Mouse (Mus musculus) kidney, adult 9 months (tissue): ENCODE data around the gene Card10.

Experiments
- DNase-seq: peaks from one replicate; pipeline ENCODE4 v3.0.0; 2022

Gene Card10

DNA sequence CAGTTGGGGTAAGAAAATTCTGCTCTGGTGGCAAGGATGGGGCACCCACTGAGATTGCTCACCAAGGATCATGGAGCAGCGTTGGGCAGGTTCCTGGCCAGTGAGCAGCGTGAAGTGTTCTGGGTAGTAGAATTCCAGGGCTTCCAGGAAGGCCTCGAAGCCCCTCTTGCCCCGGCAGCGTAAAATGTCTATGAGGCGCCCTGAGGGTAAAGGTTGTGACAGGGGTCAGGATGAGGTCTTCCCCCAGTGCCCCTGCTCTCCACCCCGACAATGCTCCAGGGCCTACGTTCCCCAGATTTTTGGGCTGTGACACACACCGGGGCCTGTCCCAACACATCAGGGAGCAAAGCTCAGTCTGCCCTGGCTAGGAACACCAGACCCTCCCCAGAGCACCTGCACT lies 1.3 kb downstream of the Card10 start:
- no peak for DNase-seq

DNA sequence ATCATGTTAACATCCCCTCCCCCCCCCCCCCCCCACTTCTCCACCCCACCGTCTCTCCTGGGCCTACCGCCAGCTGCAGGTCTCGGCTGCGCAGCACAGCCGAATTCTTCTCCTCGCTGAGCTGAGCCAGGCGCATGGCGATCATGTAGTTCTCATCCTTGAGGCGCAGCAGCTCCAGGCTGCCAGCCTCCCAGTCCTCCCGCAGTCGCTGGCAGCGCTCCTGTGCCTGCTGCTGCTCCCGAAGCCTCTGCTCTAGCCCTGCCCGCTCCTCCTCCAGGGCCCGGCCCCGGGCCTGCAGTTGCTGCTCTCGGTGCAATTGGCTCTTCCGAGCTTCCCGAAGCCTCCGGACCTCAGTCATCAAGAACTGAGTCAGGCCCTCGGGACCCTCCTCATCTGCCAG lies 3.8 kb downstream of the Card10 start:
- no peak for DNase-seq

DNA sequence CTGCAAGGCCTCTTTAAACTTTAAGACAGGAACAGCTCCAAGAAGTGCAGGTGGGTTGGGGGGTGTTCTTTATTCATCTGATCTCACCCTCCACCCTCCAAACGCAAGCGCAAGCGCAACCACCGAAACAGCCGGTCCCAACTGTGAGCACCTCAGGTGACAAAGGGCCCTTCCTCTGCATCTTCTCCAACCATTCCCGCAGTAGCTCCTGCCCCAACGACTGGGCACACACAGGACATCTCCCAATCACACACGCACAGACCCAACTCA lies 5.8 kb downstream of the Card10 start:
- DNase-seq: no peak

DNA sequence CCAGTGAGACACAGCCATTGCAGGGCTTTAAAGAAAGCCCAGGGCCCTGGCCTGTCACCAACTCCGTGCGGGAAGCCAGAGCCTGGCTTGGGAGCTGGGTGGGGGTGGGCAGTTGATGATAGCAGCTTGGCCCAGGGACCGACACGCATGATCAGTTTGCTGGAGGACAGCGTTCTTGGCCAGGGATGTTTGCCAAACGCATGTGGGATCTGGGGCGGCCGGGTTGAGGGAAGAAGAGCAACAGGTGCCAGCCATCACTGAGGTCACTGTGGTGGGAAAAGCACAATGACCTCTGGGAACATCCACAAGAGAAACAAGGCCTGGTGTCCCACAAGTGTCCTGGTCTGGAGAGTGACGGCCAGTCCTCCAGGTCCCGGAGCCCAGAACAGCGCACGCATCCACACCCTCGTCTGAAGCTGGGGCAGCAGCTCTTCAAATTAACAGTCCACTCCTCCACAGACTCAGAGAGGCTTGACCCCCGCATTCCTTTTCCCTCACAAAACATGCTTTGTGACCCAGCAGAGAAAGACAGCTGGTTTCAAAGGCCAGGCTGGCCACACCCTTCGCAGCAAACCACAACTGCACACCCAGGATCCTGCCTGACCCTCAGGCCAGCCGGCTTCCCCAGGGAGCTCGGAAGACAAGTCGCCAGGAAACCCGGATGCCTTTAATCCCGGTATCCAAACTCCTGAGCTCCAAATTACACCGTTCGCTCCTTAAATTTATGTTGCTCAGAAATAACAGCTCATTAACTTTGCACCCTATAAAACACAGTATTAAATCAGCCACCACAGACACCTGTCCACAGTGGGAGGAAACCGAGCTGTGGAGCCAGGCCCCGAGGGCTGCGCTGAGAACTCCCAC lies 6.4 kb downstream of the Card10 start:
- DNase-seq: peak; percentile 81

DNA sequence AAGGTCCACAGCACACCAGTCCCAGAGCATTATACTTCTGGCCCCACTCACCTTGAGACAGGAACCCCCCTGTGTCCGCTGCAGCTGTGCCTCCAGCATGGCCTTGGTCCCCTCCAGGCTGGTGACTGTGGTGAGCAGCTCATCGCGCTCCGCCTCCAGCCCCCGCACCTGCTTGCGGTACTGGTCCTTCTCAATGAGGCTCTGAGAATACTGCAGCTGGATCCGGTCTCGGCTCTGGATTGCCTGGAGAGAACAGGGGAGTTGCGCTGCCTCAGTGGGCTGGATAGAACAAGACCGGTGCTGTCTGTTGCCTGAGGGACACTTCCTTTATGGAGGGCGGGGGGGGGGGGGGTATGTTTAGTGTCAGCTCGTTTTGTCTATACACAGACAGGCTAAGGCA lies 11.9 kb downstream of the Card10 start:
- no peak for DNase-seq

DNA sequence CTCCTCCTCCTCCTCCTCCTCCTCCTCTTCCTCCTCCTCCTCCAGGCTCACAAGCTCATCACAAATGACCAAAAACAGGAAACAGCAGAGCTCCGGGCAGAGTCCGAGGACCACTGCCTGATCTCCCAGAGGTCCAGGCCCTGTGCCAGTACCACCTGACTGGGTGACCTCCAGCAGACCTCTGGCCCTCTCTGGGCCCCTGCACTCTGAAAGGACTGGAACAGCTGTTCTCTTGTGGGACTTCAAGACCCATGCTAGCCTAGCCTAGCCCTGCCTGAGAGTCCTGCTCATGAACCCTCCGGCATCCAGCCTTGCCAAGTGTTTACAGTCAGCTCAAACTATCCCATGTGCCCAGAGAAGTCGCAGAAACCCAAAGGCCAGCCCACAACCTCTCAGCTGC lies 12.4 kb downstream of the Card10 start:
- DNase-seq: peak; percentile 97

DNA sequence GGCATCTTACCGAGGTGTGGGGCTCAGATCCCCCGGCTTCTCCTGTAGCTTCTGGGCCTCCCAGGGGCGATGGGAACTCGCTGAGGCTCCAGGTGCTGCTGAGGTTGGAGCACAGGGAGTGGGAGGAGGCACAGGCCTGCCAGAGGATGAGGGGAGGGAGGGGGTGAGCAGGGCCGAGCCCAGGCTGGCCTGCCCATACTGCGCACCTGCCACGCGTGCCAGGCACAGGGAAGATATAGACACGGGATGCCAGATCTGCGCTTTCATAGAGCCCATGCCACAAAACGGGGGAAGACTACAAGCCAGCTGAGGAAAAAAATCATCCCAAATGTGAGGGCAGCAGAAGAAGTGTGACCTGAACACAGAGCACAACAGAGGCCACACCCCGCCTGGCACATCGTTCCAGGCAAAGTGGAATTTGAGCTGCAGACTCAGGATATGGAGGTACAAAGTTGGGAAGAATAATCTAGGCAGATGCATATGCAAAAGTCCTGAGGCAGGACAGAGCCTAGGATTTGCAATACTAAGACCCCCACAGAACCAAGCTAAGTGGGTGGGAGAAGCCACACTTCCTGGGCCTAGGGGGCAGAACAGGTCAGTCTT lies 13.0 kb downstream of the Card10 start:
- no peak for DNase-seq

DNA sequence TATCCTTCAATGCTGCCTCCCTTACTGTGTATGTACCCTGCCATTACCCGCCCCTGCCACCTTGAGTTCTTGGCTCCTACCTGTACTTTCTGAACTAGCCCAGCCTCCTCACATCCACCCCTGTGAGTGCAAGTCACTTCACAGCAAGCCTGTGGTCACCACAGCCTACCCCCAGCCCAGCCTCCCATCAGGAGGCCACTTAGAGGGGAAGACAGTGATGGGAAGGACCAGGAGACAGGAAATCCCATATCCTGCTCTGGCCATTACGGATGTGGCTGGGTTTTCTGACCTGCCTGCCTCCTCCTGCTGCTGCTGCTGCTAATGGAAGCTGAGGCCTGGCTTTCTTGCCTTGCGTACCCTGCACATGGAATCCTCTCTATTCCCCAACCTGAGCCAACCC lies 14.8 kb downstream of the Card10 start:
- DNase-seq: no peak

DNA sequence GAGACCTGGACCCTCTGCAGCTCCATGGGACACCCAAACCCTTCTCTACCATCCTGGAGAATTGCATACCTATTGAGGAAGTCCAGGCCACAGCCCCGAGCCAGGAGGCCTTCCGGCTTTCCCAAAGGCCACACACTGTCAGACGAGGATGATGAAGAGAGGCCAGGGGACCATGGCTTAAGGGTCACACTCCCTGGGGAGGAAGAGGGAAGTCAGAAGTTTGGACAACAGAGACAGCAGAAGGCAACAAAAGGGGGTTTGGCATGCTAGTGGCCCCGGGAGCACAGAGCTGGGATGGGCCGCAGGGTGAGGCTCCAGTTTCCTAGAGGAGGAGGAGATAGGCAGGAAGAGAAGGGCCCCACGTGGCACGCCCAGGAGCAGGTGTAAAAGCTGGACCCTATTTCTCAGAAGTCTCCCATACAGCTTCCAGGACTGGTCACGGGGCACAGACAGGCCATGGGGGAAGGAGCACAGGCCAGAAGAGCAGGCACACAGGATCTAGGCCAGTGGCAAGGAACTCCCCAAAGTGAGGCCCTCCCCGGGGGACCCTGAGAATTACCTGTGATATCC lies 15.5 kb downstream of the Card10 start:
- peak; percentile 68 for DNase-seq

DNA sequence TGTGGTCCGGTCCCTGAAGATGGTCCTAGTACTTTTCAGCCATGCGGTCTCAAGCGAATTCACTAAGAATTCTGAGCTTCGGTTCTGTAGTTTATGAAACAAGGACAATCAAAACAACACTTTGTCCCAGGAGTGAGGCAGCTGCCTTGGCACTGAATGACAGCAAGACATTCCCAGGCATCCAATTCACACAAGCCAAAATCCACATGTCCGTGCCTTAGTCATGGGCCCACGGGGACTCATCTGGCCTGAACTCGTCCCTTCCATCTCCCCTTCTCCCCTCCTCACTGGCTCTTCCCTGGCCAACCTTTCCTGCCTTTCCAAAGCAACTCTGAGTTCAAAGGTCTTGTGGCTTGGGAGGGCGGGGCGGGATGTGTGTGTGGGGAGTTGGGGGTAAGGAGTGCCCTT lies 16.4 kb downstream of the Card10 start:
- DNase-seq: no peak

DNA sequence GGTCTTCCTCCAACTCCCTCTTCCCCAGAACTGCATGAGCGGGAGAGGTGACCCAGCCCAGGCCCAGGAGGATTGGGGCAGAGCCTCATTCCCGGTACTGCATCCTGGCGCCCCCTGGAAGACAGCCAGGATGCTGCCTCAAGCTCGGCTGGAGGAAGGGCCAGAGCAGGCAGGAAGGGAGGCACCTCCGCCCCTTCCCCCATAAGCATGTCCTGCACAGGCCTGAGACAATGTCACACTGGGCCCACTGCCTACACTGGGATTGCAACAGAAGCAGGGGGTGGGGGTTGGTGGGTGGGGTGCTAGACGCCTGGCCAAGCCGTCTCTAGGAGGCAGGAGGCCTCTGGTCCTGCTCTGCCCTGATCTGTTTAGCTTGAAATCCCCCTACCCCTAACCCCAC lies 16.9 kb downstream of the Card10 start:
- peak; percentile 76 for DNase-seq

DNA sequence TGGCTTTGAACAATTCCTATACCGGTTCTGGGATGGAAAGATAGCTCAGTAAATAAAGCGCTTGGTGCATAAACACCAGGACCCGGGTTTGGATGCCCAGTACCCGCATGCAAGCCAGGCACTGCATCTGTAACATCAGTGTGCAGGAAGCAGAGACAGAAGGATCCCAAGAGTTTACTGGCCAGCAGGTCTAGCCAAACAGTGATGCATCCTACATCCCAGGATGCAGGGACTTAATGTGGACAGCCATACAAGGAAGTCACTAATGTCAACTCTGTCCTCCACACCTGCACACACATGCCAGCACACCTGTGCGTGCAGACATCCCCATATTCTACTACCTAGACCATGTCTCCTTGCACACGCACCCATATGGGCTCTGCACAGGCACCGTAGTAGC lies 17.6 kb downstream of the Card10 start:
- DNase-seq: no peak

DNA sequence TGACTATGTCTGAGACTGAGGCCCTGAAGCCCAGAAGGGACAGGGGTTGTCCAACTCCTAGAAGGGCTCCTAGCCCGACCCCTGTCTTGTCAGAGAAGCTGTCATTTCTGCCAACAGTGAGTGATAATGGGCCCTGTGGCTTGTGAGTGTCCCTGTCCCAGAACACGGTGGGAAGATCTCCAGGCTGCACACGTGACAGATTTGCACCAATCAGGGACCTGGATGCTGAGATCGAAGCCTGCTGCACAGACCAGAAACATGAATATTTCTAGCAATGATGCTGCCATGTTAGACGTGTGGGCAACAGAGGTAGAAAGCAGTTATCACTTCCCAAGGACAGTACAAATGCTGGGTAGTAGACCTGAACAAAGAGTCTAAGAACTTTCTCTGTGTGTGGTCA lies 18.3 kb downstream of the Card10 start:
- no peak for DNase-seq

DNA sequence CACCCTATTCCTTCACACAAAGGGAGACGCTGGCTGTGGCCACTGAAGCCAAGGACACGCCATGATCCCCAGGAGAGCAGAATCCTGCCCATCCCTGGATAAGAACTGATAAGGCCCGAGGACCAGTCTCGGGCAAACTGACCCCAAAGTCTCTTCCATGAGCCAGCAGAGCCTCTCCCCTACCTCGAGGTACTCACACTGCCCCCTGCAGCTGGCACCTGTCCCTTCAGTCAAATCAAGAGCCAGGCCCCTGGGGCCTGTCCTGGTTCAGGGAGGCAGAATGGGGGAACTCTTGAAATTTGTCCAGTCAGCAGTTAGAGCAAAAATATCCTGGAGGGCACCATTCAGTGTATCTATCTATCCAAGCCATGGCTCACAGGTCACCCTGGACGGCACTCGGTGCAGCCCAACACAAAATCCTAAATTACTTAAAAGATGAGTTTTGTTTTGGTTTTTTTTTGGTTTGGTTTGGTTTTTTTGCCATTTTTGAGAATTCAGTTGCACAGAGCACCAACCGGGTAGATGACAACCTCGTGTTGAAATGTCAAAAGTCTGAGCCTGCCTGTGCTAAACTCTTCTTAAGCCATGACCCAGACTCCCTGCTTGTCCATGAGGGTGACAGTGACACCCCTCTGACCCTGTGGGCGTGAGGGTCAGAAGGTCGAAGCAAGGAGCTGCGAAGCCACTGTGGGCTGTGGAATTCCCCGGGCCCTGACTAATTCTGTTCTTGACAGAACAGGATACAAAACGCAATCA lies 20.3 kb downstream of the Card10 start:
- DNase-seq: no peak

DNA sequence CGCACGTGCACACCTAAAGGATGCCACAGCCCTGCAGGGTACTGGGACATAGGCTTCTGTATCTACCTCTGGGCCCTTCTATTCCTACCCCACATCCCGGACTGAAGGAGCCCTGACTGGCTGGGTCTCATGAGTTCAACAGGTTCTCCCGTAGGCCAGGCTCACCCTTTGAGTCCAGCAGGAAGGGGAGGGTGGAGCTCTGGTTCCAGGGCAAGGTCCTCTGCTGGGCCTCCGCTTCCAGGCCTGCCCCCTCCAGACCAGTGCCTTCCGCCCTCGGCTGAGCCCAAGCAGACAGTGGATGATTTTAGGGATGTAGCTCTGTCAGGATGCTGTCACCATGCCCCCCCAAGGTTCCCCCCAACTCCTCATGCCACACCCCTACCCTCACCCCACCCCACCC lies 21.9 kb downstream of the Card10 start:
- peak; percentile 88 for DNase-seq

DNA sequence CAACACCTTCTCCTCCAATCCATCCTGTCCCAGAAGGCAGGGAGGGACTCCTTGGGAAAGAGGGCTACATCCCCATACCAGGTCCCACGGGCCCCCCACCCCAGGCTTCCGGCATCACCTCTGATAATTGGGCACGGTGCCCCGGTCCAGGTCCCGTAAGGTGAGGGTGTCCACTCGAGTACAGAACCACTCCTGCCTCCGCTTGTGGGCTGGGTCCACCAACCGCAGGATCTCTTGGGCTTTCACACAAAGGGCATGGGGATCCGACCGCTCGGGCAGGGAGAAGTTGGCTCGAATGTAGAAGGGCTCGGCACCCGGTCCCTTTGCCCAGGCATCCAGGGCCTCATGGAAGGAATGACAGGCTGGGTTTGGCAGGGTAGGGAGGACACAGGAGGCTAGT lies 22.5 kb downstream of the Card10 start:
- no peak for DNase-seq

DNA sequence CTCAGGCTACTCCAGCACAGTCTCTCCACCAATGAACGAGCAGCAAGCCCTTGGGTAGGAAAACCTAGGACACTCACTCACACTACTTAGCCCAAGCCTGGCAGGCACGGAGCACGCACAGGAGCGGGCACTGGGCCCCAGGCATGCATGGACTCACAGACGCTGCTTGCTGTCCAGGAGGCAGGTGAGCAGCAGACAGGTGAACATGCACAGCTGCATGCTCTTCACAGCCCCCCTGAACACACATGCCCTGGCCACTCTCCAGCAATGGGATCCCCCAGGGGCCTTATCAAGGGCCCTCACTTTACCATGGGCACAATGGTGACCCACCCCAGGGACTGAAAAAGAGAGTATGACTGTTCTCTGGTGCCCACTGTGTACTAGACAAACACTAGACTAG lies 23.2 kb downstream of the Card10 start:
- DNase-seq: no peak

DNA sequence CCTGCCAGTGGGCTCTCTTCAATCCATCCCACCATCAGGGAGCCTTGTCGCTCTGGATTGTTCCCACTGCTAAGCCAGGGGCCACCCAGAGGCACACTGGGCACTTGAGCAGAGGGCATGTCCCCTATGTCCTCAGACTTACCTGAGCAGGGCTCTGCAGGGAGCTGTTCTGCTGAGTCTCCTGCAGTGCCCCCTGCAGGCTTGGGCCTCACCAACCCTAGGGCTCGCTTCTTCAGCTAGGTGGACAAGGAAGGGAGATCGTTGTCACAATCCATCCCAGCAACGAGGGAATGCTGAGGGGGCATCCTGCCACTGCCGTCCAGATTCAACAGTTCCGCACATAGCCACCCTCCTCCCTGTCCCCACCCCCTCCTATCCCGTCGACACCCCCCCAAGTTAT lies 23.6 kb downstream of the Card10 start:
- DNase-seq: no peak

DNA sequence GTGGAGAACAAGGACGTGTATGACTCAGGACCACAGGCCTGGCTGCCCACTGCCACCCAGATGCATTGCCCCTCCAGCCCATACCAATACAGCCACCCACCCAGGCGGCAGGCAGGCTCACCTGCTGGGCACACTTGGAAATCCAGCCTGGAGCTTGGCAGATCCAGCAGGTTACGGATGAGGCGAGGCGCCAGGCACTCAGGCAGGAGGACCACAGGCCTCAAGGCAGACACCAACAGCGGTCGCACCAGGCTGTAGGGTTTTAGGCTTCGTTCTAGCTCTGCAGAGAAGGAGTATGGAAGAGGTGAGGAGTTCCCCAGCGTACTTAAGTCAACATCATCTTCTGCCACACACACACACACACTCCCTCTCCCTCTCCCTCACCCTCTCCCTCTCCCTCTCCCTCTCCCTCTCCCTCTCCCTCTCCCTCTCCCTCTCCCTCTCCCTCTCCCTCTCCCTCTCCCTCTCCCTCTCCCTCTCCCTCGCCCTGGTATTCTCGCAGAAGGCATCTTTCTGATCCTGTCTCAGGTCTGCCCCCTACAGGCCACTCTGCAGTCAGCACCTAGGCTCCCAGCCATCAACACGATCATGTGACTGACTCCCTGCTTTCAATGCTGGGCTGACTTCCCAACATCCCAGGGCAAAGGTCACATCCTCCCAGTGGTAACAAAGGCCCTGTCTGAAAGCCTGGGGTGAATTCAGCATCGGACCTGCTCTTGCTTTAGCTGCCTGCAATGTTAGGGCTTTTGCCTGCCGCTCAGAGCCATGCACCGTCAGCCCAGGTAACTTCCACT lies 24.6 kb downstream of the Card10 start:
- DNase-seq: peak; percentile 99

DNA sequence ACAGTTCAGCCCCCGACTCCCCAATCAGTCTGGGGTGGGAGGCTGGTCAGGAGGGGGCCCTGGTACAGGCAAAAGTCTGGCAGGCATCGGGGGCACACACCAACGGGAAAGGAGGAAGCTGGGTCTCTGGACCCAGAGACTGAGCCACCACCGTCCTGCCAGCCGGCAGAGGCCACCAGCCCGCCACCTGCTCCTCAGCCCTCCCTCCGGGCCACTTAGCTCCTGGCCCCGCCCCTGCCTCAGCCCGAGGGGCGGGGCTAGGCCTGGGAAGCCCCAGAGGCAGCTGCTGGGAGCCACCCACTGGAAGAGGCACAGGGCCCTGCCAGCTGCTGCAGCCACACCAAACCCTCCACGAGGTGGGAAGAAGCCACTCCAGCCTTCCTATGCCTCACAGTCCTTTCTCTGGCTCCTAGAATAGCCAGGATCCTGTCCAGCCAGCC lies 29.5 kb downstream of the Card10 start, which contains the start of gene Mfng:
Gene Mfng (minus strand): TSS at position 186 of the 440 bp plus-strand sequence.
- peak; percentile 76 for DNase-seq

DNA sequence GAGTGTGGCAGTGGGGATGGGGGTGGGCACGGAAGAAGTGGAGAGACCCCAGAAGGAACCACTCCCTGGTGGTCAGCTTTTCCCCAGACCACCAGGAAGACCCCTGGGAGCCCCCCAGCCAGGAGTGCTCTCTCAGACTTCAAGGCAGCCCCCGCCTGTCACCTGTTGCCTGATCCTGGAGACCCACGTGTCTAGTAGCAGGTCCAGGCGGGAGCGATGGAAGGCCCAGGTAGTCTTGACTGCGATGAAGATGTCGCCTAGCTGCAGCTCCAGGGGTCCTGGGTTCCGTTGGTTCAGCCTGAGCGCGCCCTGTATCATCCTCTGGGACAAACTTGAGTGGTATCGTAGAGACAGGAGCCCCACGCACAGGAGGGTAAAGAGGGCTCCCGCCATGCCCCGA lies 30.0 kb downstream of the Card10 start:
- no peak for DNase-seq

DNA sequence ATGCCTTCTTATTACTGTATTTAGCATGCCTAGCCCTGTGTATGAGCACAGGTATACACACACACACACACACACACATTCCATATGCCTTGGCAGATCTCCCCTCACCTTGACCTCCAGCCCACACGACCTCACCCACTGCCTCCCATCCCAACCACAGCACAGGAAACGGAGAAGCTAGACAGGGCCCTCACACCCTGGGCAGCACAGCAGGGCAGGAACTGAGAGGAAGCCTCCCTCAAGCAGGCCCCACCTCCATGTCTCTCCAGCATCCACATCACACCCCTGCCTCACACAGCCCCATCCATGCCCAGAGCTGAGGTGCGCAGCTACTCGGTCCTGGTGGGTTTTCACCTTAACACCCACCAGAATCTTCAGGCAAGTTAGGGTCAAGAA lies 30.5 kb downstream of the Card10 start:
- DNase-seq: peak; percentile 50
